Mouse (Mus musculus) midbrain, embryonic 15.5 days (tissue): Measurements from ENCODE around the gene Ankrd24. TPM values are rescaled to one million over a fixed set of nuclear protein-coding genes. Genes with fewer than 3 reads are reported as not detected.

Source experiments
- ATAC-seq: fragments of 200-750 bp; cut with Nextera tagmentation; replicated peaks from 2 replicates; pipeline ENCODE4 v1.8.0; 2017; ENCODE audit warnings: moderate TSS enrichment
- H3K27ac ChIP-seq: fragments of 300-500 bp; sonication (generic); 2 replicates; pipeline ENCODE4 v1.5.1; 2015; ENCODE audit warnings: mild to moderate bottlenecking, inconsistent platforms
- H3K27me3 ChIP-seq: fragments of 300-500 bp; sonication (generic); replicated peaks from 2 replicates; pipeline ENCODE4 v1.6.1; 2015; ENCODE audit warnings: inconsistent platforms
- H3K36me3 ChIP-seq: fragments of 300-500 bp; sonication (generic); replicated peaks from 2 replicates; pipeline ENCODE4 v1.6.1; 2015; ENCODE audit warnings: inconsistent platforms
- H3K4me1 ChIP-seq: fragments of 300-500 bp; sonication (generic); 2 replicates; pipeline ENCODE4 v1.6.1; 2015; ENCODE audit warnings: inconsistent platforms
- H3K4me2 ChIP-seq: fragments of 300-500 bp; sonication (generic); 2 replicates; pipeline ENCODE4 v1.6.1; 2015; ENCODE audit warnings: inconsistent platforms, mild to moderate bottlenecking, moderate library complexity
- H3K4me3 ChIP-seq: fragments of 300-500 bp; sonication (generic); 2 replicates; pipeline ENCODE4 v1.5.1; 2015; ENCODE audit warnings: mild to moderate bottlenecking, inconsistent platforms
- H3K9ac ChIP-seq: fragments of 300-500 bp; sonication (generic); 2 replicates; pipeline ENCODE4 v1.6.1; 2015; ENCODE audit warnings: mild to moderate bottlenecking, inconsistent platforms
- H3K9me3 ChIP-seq: fragments of 300-500 bp; sonication (generic); 2 replicates; pipeline ENCODE4 v1.6.1; 2016; ENCODE audit warnings: inconsistent platforms
- WGBS: fragments of 180-500 bp; shearing (Covaris S2); methylation state at CpG from one replicate; pipeline ENCODE4 v1.1.7; 2015; ENCODE audit warnings: mixed read lengths; 5-methylcytosine and 5-hydroxymethylcytosine counted together
- polyA plus RNA-seq: library from polyadenylated mRNA; unstranded; fragments of >200 nt; fragmentation: Nextera tagmentation; extraction: Ambion mirVana; gene quantifications from 2 replicates; pipeline ENCODE4 v1.2.1, GENCODE M21; 2015

Gene Ankrd24
- polyA plus RNA-seq, 1 experiment from 2014 or later, result 20.2 TPM

- no peak overlapping the region for H3K4me3 ChIP-seq
- WGBS, result 83% methylated on average over 1 of the region's 1 CpGs
- H3K4me2 ChIP-seq, result no peak overlapping the region
- no peaks in the 10 kb centered on the region for H3K27me3 ChIP-seq
- ATAC-seq, result no peak
- H3K9ac ChIP-seq, result no peak overlapping the region
- H3K27ac ChIP-seq, result no peak overlapping the region
- H3K4me1 ChIP-seq, result peaks cover 21% of the 10 kb centered on the region
- no peaks in the 10 kb centered on the region for H3K36me3 ChIP-seq
- no peaks in the 10 kb centered on the region for H3K9me3 ChIP-seq
Measured at GRCm38 (mm10) chr10:81608308-81608707, 20.0 kb upstream of the Ankrd24 start.

GRCm38 (mm10) chr10:81612779-81613178, 15.6 kb upstream of the Ankrd24 start:
- Histone ChIP-seq H3K27ac (no peak overlapping the region), H3K27me3 (no peaks in the 10 kb centered on the region), H3K4me3 (no peak overlapping the region), H3K9me3 (no peaks in the 10 kb centered on the region), H3K36me3 (no peaks in the 10 kb centered on the region), H3K9ac (no peak overlapping the region), H3K4me2 (no peak overlapping the region), H3K4me1 (no peaks in the 10 kb centered on the region)
- ATAC-seq, result no peak
- WGBS, result 76% methylated on average over 3 of the region's 3 CpGs

- Histone ChIP-seq H3K4me1 (no peaks in the 10 kb centered on the region), H3K27ac (no peak overlapping the region), H3K4me3 (no peak overlapping the region), H3K9ac (no peak overlapping the region), H3K27me3 (no peaks in the 10 kb centered on the region), H3K4me2 (no peak overlapping the region), H3K36me3 (no peaks in the 10 kb centered on the region), H3K9me3 (no peaks in the 10 kb centered on the region)
- no peak for ATAC-seq
- WGBS, result 71% methylated on average over 6 of the region's 6 CpGs
Measured at GRCm38 (mm10) chr10:81615486-81615885, 12.9 kb upstream of the Ankrd24 start.

- WGBS, result 90% methylated on average over 5 of the region's 5 CpGs
- no peak overlapping the region for H3K4me3 ChIP-seq
- no peaks in the 10 kb centered on the region for H3K27me3 ChIP-seq
- no peak overlapping the region for H3K9ac ChIP-seq
- H3K4me2 ChIP-seq, result no peak overlapping the region
- H3K9me3 ChIP-seq, result no peaks in the 10 kb centered on the region
- no peak for ATAC-seq
- no peaks in the 10 kb centered on the region for H3K4me1 ChIP-seq
- no peak overlapping the region for H3K27ac ChIP-seq
- peaks cover 5% of the 10 kb centered on the region; the same call in 1 of the 2 replicates for H3K36me3 ChIP-seq
Measured at GRCm38 (mm10) chr10:81619976-81620375, 8.4 kb upstream of the Ankrd24 start.

GRCm38 (mm10) chr10:81620786-81621185, 7.6 kb upstream of the Ankrd24 start:
- WGBS, result 62% methylated on average over 9 of the region's 9 CpGs
- Histone ChIP-seq H3K4me3 (no peak overlapping the region), H3K9ac (no peak overlapping the region), H3K27ac (no peak overlapping the region), H3K4me2 (no peak overlapping the region), H3K9me3 (no peaks in the 10 kb centered on the region), H3K36me3 (peaks cover 10% of the 10 kb centered on the region; the same call in 1 of the 2 replicates), H3K27me3 (no peaks in the 10 kb centered on the region), H3K4me1 (no peaks in the 10 kb centered on the region)
- ATAC-seq, result no peak

- no peak overlapping the region for H3K4me3 ChIP-seq
- H3K4me2 ChIP-seq, result no peak overlapping the region
- H3K9ac ChIP-seq, result no peak overlapping the region
- peaks cover 21% of the 10 kb centered on the region for H3K4me1 ChIP-seq
- no peak for ATAC-seq
- no peak overlapping the region for H3K27ac ChIP-seq
- WGBS, result 64% methylated on average over 8 of the region's 8 CpGs
- H3K9me3 ChIP-seq, result no peaks in the 10 kb centered on the region
- no peaks in the 10 kb centered on the region for H3K27me3 ChIP-seq
- H3K36me3 ChIP-seq, result peaks cover 10% of the 10 kb centered on the region; the same call in 1 of the 2 replicates
Measured at GRCm38 (mm10) chr10:81623441-81623840, 4.9 kb upstream of the Ankrd24 start.

GRCm38 (mm10) chr10:81626101-81626993, 2.0 kb upstream of the Ankrd24 start:
- H3K4me3 ChIP-seq, result peak overlapping the region; percentile 89
- WGBS, result 93% methylated on average over 22 of the region's 22 CpGs
- peak overlapping the region; percentile 90 for H3K4me2 ChIP-seq
- H3K27me3 ChIP-seq, result 0 out of 2 replicates have a peak, but pooled peaks cover 6% of the 10 kb centered on the region
- H3K9me3 ChIP-seq, result no peaks in the 10 kb centered on the region
- peaks cover 10% of the 10 kb centered on the region; the same call in 1 of the 2 replicates for H3K36me3 ChIP-seq
- peaks cover 24% of the 10 kb centered on the region for H3K4me1 ChIP-seq
- peak; percentile 2 for ATAC-seq
- peak overlapping the region; percentile 86 for H3K27ac ChIP-seq
- H3K9ac ChIP-seq, result peak overlapping the region; percentile 86

GRCm38 (mm10) chr10:81626994-81627835, 1.1 kb upstream of the Ankrd24 start, which contains the start of gene Sirt6:
Sirt6 (minus strand) TSS chr10:81627797.
- peak within 1 kb of the TSS; percentile 86 for H3K27ac ChIP-seq
- peak within 1 kb of the TSS; percentile 86 for H3K9ac ChIP-seq
- peaks cover 24% of the 10 kb centered on the region for H3K4me1 ChIP-seq
- H3K27me3 ChIP-seq, result 0 out of 2 replicates have a peak, but pooled peaks cover 11% of the 10 kb centered on the region
- H3K4me3 ChIP-seq, result peak within 1 kb of the TSS; percentile 89
- H3K4me2 ChIP-seq, result peak within 1 kb of the TSS; percentile 90
- H3K9me3 ChIP-seq, result no peaks in the 10 kb centered on the region
- H3K36me3 ChIP-seq, result peaks cover 10% of the 10 kb centered on the region; the same call in 1 of the 2 replicates
- 5% methylated on average over 40 of the region's 40 CpGs for WGBS
- peak; percentile 89 for ATAC-seq

- H3K27ac ChIP-seq, result peak overlapping the region; percentile 86
- peak overlapping the region; percentile 86 for H3K9ac ChIP-seq
- 68% methylated on average over 7 of the region's 7 CpGs for WGBS
- peak overlapping the region; percentile 89 for H3K4me3 ChIP-seq
- H3K9me3 ChIP-seq, result no peaks in the 10 kb centered on the region
- 0 out of 2 replicates have a peak, but pooled peaks cover 5% of the 10 kb centered on the region for H3K36me3 ChIP-seq
- 0 out of 2 replicates have a peak, but pooled peaks cover 11% of the 10 kb centered on the region for H3K27me3 ChIP-seq
- peaks cover 25% of the 10 kb centered on the region for H3K4me1 ChIP-seq
- ATAC-seq, result peak; percentile 37
- peak overlapping the region; percentile 90 for H3K4me2 ChIP-seq
Measured at GRCm38 (mm10) chr10:81627836-81628220, 512 bp upstream of the Ankrd24 start.

GRCm38 (mm10) chr10:81633253-81634099, 5.1 kb downstream of the Ankrd24 start:
- Histone ChIP-seq H3K27ac (peak overlapping the region; percentile 70), H3K9ac (peak overlapping the region; percentile 51), H3K27me3 (0 out of 2 replicates have a peak, but pooled peaks cover 17% of the 10 kb centered on the region), H3K9me3 (no peaks in the 10 kb centered on the region), H3K4me1 (peaks cover 16% of the 10 kb centered on the region), H3K36me3 (no peaks in the 10 kb centered on the region), H3K4me3 (peak overlapping the region; percentile 48), H3K4me2 (peak overlapping the region; percentile 77)
- 2% methylated on average over 37 of the region's 37 CpGs for WGBS
- ATAC-seq, result peak; percentile 87

GRCm38 (mm10) chr10:81636338-81636737, 8.0 kb downstream of the Ankrd24 start:
- WGBS, result 24% methylated on average over 8 of the region's 8 CpGs
- H3K27ac ChIP-seq, result no peak overlapping the region
- H3K4me3 ChIP-seq, result no peak overlapping the region
- 0 out of 2 replicates have a peak, but pooled peaks cover 11% of the 10 kb centered on the region for H3K27me3 ChIP-seq
- no peak for ATAC-seq
- H3K4me1 ChIP-seq, result peaks cover 20% of the 10 kb centered on the region
- no peaks in the 10 kb centered on the region for H3K9me3 ChIP-seq
- no peak overlapping the region for H3K9ac ChIP-seq
- H3K4me2 ChIP-seq, result no peak overlapping the region
- H3K36me3 ChIP-seq, result no peaks in the 10 kb centered on the region
